Mouse (Mus musculus) forebrain, embryonic 11.5 days (tissue): Measurements from ENCODE around the gene Gm4559. TPM values are rescaled to one million over a fixed set of nuclear protein-coding genes. Genes with fewer than 3 reads are reported as not detected.
"Not testable (repeated sequence)": the region's sequence is repeated elsewhere in the genome, so short reads cannot be mapped to it uniquely, and the experiment has no call there.

Experiments
- ATAC-seq: fragments of 200-750 bp; cut with Nextera tagmentation; replicated peaks from 2 replicates; pipeline ENCODE4 v1.8.0; 2017; ENCODE audit warnings: moderate TSS enrichment; ENCODE audit not compliant: low FRiP score
- DNase-seq: peaks from one replicate; pipeline ENCODE4 v3.0.0-alpha.2; 2017; ENCODE audit warnings: low spot score
- H3K27ac ChIP-seq: fragments of 300-500 bp; sonication (generic); 2 replicates; pipeline ENCODE4 v1.5.1; 2014; ENCODE audit warnings: low read depth, low read length
- H3K27me3 ChIP-seq: fragments of 300-500 bp; sonication (generic); 2 replicates; pipeline ENCODE4 v1.6.1; 2014; ENCODE audit warnings: mild to moderate bottlenecking, low read length, mixed read lengths; ENCODE audit not compliant: control insufficient read depth, insufficient read depth
- H3K36me3 ChIP-seq: fragments of 300-500 bp; sonication (generic); 2 replicates; pipeline ENCODE4 v1.6.1; 2014; ENCODE audit warnings: mild to moderate bottlenecking, low read length, moderate library complexity, mixed read lengths; ENCODE audit not compliant: control insufficient read depth, insufficient read depth
- H3K4me1 ChIP-seq: fragments of 300-500 bp; sonication (generic); replicated peaks from 2 replicates; pipeline ENCODE4 v1.6.1; 2014; ENCODE audit warnings: low read length, mixed read lengths; ENCODE audit not compliant: control insufficient read depth, insufficient read depth
- H3K4me2 ChIP-seq: fragments of 300-500 bp; sonication (generic); 2 replicates; pipeline ENCODE4 v1.6.1; 2014; ENCODE audit warnings: low read depth, mild to moderate bottlenecking, low read length, moderate library complexity, mixed read lengths; ENCODE audit not compliant: severe bottlenecking
- H3K4me3 ChIP-seq: fragments of 300-500 bp; sonication (generic); 2 replicates; pipeline ENCODE4 v1.5.1; 2014; ENCODE audit warnings: low read depth, low read length
- H3K9ac ChIP-seq: fragments of 300-500 bp; sonication (generic); 2 replicates; pipeline ENCODE4 v1.6.1; 2014; ENCODE audit warnings: low read length
- H3K9me3 ChIP-seq: fragments of 300-500 bp; sonication (generic); 2 replicates; pipeline ENCODE4 v1.6.1; 2016; ENCODE audit warnings: low read length, mixed read lengths; ENCODE audit not compliant: control insufficient read depth
- WGBS: fragments of 180-500 bp; shearing (Covaris S2); extraction: QIAGEN DNeasy Blood & Tissue Kit; methylation state at CpG from one replicate; pipeline ENCODE4 v1.1.7; 2014; 5-methylcytosine and 5-hydroxymethylcytosine counted together
- polyA plus RNA-seq: library from polyadenylated mRNA; unstranded; fragments of >200 nt; fragmentation: Nextera tagmentation; extraction: Ambion mirVana; gene quantifications from 2 replicates; pipeline ENCODE4 v1.2.1, GENCODE M21; 2014

The Gm4559 gene
- polyA plus RNA-seq, 1 experiment from 2014 or later, result not detected

DNA sequence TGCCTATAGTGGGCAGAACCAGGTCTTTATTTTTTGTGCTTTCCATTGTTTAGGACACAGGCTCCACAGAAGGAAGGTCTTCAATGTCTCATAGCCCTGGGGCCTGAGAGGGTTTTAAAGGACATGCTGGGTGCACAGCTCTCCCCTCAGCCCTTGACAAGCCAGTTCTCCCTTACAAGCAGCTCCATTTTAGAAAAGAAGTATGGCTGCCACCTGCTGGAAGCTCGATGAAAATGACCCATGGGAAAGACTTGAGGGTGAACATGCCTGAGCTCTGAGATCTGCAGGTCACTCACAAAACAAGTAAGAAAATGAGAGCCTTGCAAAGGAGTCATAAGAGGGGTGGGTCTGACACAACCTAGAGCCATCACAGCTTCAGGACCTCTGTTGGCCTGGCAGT is 24.3 kb downstream of the Gm4559 start:
- no peak for DNase-seq
- no peak for ATAC-seq
- no peak overlapping the region for H3K4me3 ChIP-seq
- H3K9me3 ChIP-seq, result no peaks in the 10 kb centered on the region
- no peak overlapping the region for H3K27ac ChIP-seq
- H3K4me1 ChIP-seq, result no peaks in the 10 kb centered on the region
- H3K27me3 ChIP-seq, result no peaks in the 10 kb centered on the region
- H3K36me3 ChIP-seq, result no peaks in the 10 kb centered on the region
- no peak overlapping the region for H3K4me2 ChIP-seq
- no peak overlapping the region for H3K9ac ChIP-seq
- 7% methylated on average over 1 of the region's 1 CpGs for WGBS

DNA sequence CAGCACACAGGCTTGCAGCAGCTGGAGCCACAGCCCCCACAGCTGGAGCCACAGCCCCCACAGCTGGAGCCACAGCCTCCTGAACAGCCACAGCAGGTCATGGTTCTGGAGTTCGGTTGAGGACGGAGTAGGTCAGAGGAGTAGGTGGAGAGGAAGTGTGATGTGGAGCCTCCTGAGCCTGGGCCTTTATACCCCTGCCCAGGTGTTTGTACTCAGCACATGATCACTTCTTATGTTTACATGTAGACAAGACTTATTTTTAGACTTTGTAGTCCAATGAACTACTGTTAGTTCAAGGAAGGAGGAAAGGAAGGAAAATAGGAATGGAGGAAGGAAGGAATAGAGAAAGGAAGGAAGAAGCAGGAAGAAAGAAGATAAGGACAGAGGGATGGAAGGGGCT is 33.2 kb downstream of the Gm4559 start, which contains the start of gene Gm40460:
Gm40460 (minus strand) TSS at position 101 of the 400 bp plus-strand sequence.
- Histone ChIP-seq H3K4me1 (no peaks in the 10 kb centered on the region), H3K4me3 (no peak within 1 kb of the TSS), H3K4me2 (no peak within 1 kb of the TSS), H3K27me3 (no peaks in the 10 kb centered on the region), H3K9me3 (no peaks in the 10 kb centered on the region), H3K36me3 (no peaks in the 10 kb centered on the region), H3K9ac (no peak within 1 kb of the TSS), H3K27ac (no peak within 1 kb of the TSS)
- WGBS, result 78% methylated on average over 2 of the region's 2 CpGs
- no peak for ATAC-seq
- no peak for DNase-seq

DNA sequence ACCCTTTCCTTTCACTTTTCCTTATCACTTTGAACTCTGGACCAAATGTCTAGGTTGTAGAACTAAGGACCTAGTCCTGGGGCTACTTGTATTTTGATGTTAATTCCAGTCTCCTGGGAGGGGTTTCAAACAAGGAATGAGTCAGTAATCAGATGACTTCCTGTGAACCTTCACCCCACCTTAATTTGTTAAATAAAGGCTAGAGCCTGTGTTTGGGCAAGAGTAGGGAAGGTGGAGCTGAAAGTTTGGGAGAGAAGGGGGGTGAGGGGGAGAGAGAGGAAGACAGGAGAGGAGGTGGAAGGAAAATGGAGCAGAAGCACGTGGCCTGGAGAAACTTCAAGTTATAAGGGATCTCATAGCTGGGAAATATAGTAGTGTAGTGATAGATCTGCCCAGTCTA is 42.6 kb downstream of the Gm4559 start:
- Histone ChIP-seq H3K27ac (no peak overlapping the region), H3K4me2 (no peak overlapping the region), H3K9ac (no peak overlapping the region), H3K9me3 (no peaks in the 10 kb centered on the region; the same call in 1 of the 2 replicates), H3K4me3 (no peak overlapping the region), H3K4me1 (0 out of 2 replicates have a peak, but pooled peaks cover 6% of the 10 kb centered on the region), H3K27me3 (no peaks in the 10 kb centered on the region), H3K36me3 (no peaks in the 10 kb centered on the region)
- WGBS, result 34% methylated on average over 1 of the region's 1 CpGs
- ATAC-seq, result no peak
- no peak for DNase-seq

DNA sequence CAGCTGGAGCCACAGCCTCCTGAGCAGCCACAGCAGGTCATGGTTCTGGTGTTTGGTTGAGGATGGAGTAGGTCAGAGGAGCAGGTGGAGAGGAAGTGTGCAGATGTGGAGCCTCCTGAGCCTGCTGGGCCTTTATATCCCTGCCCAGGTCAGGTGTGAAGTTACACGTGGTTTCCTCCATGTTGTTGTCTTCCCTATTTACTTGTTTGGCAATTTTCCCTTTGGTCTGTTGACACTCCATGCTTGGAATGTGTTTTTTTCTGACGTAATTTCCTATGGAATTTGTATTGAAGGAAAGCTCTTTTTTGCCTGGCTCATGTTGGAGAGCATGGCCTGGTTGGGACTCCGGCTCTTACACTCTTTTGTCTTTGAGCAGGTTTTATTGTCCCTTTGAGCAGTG is 44.3 kb downstream of the Gm4559 start, which contains the start of gene Krtap5-5:
Krtap5-5 (minus strand) TSS at position 101 of the 400 bp plus-strand sequence.
- DNase-seq, ATAC-seq, H3K9ac ChIP-seq, H3K4me1 ChIP-seq, H3K36me3 ChIP-seq, H3K4me3 ChIP-seq, H3K9me3 ChIP-seq, H3K27me3 ChIP-seq, H3K4me2 ChIP-seq, H3K27ac ChIP-seq: not testable (repeated sequence)
- WGBS, result 57% methylated on average over 3 of the region's 3 CpGs

DNA sequence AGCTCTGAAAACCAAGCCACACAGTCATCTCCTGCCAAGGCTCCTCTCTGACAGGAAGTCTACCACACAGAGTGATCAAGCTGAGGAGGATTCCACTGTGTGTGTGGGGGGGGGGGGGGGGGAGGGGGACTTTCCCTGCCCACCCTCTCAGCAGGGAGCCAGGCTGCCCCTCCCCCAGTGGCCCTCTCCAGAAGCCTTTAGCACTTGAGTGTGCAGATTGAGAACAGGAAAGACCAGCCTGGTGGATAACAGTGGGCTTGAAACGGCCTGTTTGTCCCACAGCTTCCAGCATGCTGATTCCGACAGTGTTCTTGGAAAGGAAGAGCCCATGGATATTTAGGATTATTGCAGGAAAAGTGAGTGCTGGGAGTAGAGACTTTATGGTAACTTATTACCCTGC is 49.6 kb downstream of the Gm4559 start:
- ATAC-seq, result no peak

More for the DNA sequence above, 49.6 kb downstream of the Gm4559 start:
- Histone ChIP-seq H3K36me3 (no peaks in the 10 kb centered on the region), H3K4me2 (no peak overlapping the region), H3K27ac (no peak overlapping the region), H3K9ac (no peak overlapping the region), H3K9me3 (no peaks in the 10 kb centered on the region), H3K4me1 (no peaks in the 10 kb centered on the region), H3K4me3 (no peak overlapping the region), H3K27me3 (no peaks in the 10 kb centered on the region)
- WGBS, result 47% methylated on average over 2 of the region's 2 CpGs
- DNase-seq, result no peak

Other genes starting within 250 kb of the Gm4559 start
- gene Mob2, start 213.3 kb downstream of the Gm4559 start, polyA plus RNA-seq, result 52.9 and 55.9 TPM in 2 replicates
- 22.6 and 28.1 TPM in 2 replicates for gene Dusp8, start 178.5 kb downstream of the Gm4559 start, polyA plus RNA-seq
- 0.31 TPM in 1 of 2 replicates, not detected in the other for gene Gm45618, start 153.6 kb downstream of the Gm4559 start, polyA plus RNA-seq
- not detected in 2 replicates for gene Gm39115, start 138.3 kb downstream of the Gm4559 start, polyA plus RNA-seq
- gene Gm45337, start 129.8 kb downstream of the Gm4559 start, polyA plus RNA-seq, result not detected in 2 replicates
- not detected in 2 replicates for gene Gm29735, start 117.2 kb downstream of the Gm4559 start, polyA plus RNA-seq
- gene Gm4553, start 108.6 kb downstream of the Gm4559 start, polyA plus RNA-seq, result not detected in 2 replicates
- not detected in 2 replicates for gene Krtap5-2, start 98.4 kb downstream of the Gm4559 start, polyA plus RNA-seq
- not detected in 2 replicates for gene Gm10153, start 84.0 kb downstream of the Gm4559 start, polyA plus RNA-seq
- gene Krtap5-3, start 73.0 kb downstream of the Gm4559 start, polyA plus RNA-seq, result not detected in 2 replicates
- gene Gm7579, start 62.5 kb downstream of the Gm4559 start, polyA plus RNA-seq, result not detected in 2 replicates
- not detected in 2 replicates for gene Krtap5-5, start 44.4 kb downstream of the Gm4559 start, polyA plus RNA-seq
- not detected in 2 replicates for gene Gm40460, start 33.3 kb downstream of the Gm4559 start, polyA plus RNA-seq
- gene Gm2431, start 16.0 kb downstream of the Gm4559 start, polyA plus RNA-seq, result not detected in 2 replicates
- not detected in 2 replicates for gene Krtap5-1, start 22.8 kb upstream of the Gm4559 start, polyA plus RNA-seq
- not detected in 2 replicates for gene Krtap5-4, start 29.2 kb upstream of the Gm4559 start, polyA plus RNA-seq
- gene Ifitm10, start 99.4 kb upstream of the Gm4559 start, polyA plus RNA-seq, result 0.24 and 0.32 TPM in 2 replicates
- not detected in 2 replicates for gene Gm49369, start 108.3 kb upstream of the Gm4559 start, polyA plus RNA-seq
- gene Ctsd, start 113.7 kb upstream of the Gm4559 start, polyA plus RNA-seq, result 129 and 147 TPM in 2 replicates
- gene Syt8, start 160.5 kb upstream of the Gm4559 start, polyA plus RNA-seq, result not detected in 2 replicates
- 1.3 TPM in 1 of 2 replicates, not detected in the other for gene Tnni2, start 167.4 kb upstream of the Gm4559 start, polyA plus RNA-seq
- gene Lsp1, start 186.4 kb upstream of the Gm4559 start, polyA plus RNA-seq, result 8.7 and 9.8 TPM in 2 replicates
- 1.00 and 1.0 TPM in 2 replicates for gene Tnnt3, start 224.5 kb upstream of the Gm4559 start, polyA plus RNA-seq